Mouse (Mus musculus): ENCODE data around the gene Frmd4a. TPM values are rescaled to one million over a fixed set of nuclear protein-coding genes. Genes with fewer than 3 reads are reported as not detected.

Frmd4a gene
- total and polyA plus RNA-seq, 2 experiments from 2014 or later: 11.9 to 44.1 TPM

GRCm38 (mm10) chr2:4619893-4620593 is 602.5 kb downstream of the Frmd4a start:
- H3K27ac ChIP-seq (ENCODE audit: low read depth): peak overlapping the region; percentile 27
- WGBS: 52% methylated on average over 6 of the region's 6 CpGs
- DNase-seq (ENCODE audit: low spot score) (no peak), ATAC-seq (ENCODE audit: insufficient read depth, low read depth) (no peak)
- TF ChIP-seq CTCF (IDR thresholded peaks at IDR 0.05; ENCODE audit: low read depth) (no peak), EP300 (IDR thresholded peaks at IDR 0.05; ENCODE audit: low read depth) (no peak)
- no peaks in the 10 kb centered on the region for H3K4me1 ChIP-seq (ENCODE audit: control insufficient read depth, insufficient read depth)
- no peak overlapping the region for H3K4me3 ChIP-seq (ENCODE audit: low read depth, low read length)
- H3K4me2 ChIP-seq (ENCODE audit: low read depth, low read length): no peak overlapping the region
- no peaks in the 10 kb centered on the region for H3K27me3 ChIP-seq (ENCODE audit: control insufficient read depth, insufficient read depth, low read length)
- no peak overlapping the region for H3K9ac ChIP-seq (replicated peaks; ENCODE audit: low read depth, low read length)
- peaks cover 27% of the 10 kb centered on the region for H3K36me3 ChIP-seq (replicated peaks; ENCODE audit: control insufficient read depth, insufficient read depth, low read length)
- H3K9me3 ChIP-seq (replicated peaks; ENCODE audit: control insufficient read depth, low read length): no peaks in the 10 kb centered on the region

- Histone ChIP-seq H3K9ac (replicated peaks; ENCODE audit: low read depth, low read length) (no peak overlapping the region), H3K4me1 (ENCODE audit: control insufficient read depth, insufficient read depth) (no peaks in the 10 kb centered on the region), H3K27ac (ENCODE audit: low read depth) (peak overlapping the region; percentile 63), H3K27me3 (ENCODE audit: control insufficient read depth, insufficient read depth, low read length) (no peaks in the 10 kb centered on the region), H3K9me3 (replicated peaks; ENCODE audit: control insufficient read depth, low read length) (no peaks in the 10 kb centered on the region), H3K4me2 (ENCODE audit: low read depth, low read length) (no peak overlapping the region), H3K36me3 (replicated peaks; ENCODE audit: control insufficient read depth, insufficient read depth, low read length) (peaks cover 27% of the 10 kb centered on the region), H3K4me3 (ENCODE audit: low read depth, low read length) (no peak overlapping the region)
- ATAC-seq (ENCODE audit: insufficient read depth, low read depth) (peak; percentile 76), DNase-seq (ENCODE audit: low spot score) (peak; percentile 49)
- WGBS: 68% methylated on average over 12 of the region's 12 CpGs
- no peak for TF ChIP-seq CTCF (IDR thresholded peaks at IDR 0.05; ENCODE audit: low read depth)
- TF ChIP-seq EP300 (IDR thresholded peaks at IDR 0.05; ENCODE audit: low read depth): no peak
Measured at GRCm38 (mm10) chr2:4620640-4621401, 603.3 kb downstream of the Frmd4a start.

- ATAC-seq (ENCODE audit: insufficient read depth, low read depth) (no peak), DNase-seq (ENCODE audit: low spot score) (no peak)
- no peaks in the 10 kb centered on the region for H3K4me1 ChIP-seq (ENCODE audit: control insufficient read depth, insufficient read depth)
- peaks cover 27% of the 10 kb centered on the region for H3K36me3 ChIP-seq (replicated peaks; ENCODE audit: control insufficient read depth, insufficient read depth, low read length)
- H3K4me3 ChIP-seq (ENCODE audit: low read depth, low read length): no peak overlapping the region
- no peaks in the 10 kb centered on the region for H3K9me3 ChIP-seq (replicated peaks; ENCODE audit: control insufficient read depth, low read length)
- WGBS: 68% methylated on average over 3 of the region's 3 CpGs
- no peaks in the 10 kb centered on the region for H3K27me3 ChIP-seq (ENCODE audit: control insufficient read depth, insufficient read depth, low read length)
- peak overlapping the region; percentile 63 for H3K27ac ChIP-seq (ENCODE audit: low read depth)
- H3K4me2 ChIP-seq (ENCODE audit: low read depth, low read length): no peak overlapping the region
- no peak overlapping the region for H3K9ac ChIP-seq (replicated peaks; ENCODE audit: low read depth, low read length)
- no peak for TF ChIP-seq EP300 (IDR thresholded peaks at IDR 0.05; ENCODE audit: low read depth)
- no peak for TF ChIP-seq CTCF (IDR thresholded peaks at IDR 0.05; ENCODE audit: low read depth)
Measured at GRCm38 (mm10) chr2:4621471-4621985, 604.0 kb downstream of the Frmd4a start.

- H3K4me2 ChIP-seq (ENCODE audit: low read depth, low read length): no peak overlapping the region
- 91% methylated on average over 3 of the region's 3 CpGs for WGBS
- TF ChIP-seq CTCF (IDR thresholded peaks at IDR 0.05; ENCODE audit: low read depth) (no peak), EP300 (IDR thresholded peaks at IDR 0.05; ENCODE audit: low read depth) (no peak)
- H3K4me3 ChIP-seq (ENCODE audit: low read depth, low read length): no peak overlapping the region
- H3K36me3 ChIP-seq (replicated peaks; ENCODE audit: control insufficient read depth, insufficient read depth, low read length): peaks cover 48% of the 10 kb centered on the region
- no peaks in the 10 kb centered on the region for H3K27me3 ChIP-seq (ENCODE audit: control insufficient read depth, insufficient read depth, low read length)
- H3K4me1 ChIP-seq (ENCODE audit: control insufficient read depth, insufficient read depth): no peaks in the 10 kb centered on the region
- H3K27ac ChIP-seq (ENCODE audit: low read depth): no peak overlapping the region
- no peak for ATAC-seq (ENCODE audit: insufficient read depth, low read depth)
- no peaks in the 10 kb centered on the region for H3K9me3 ChIP-seq (replicated peaks; ENCODE audit: control insufficient read depth, low read length)
- no peak for DNase-seq (ENCODE audit: low spot score)
- no peak overlapping the region for H3K9ac ChIP-seq (replicated peaks; ENCODE audit: low read depth, low read length)
Measured at GRCm38 (mm10) chr2:4626911-4627310, 609.4 kb downstream of the Frmd4a start.

- TF ChIP-seq CTCF (IDR thresholded peaks at IDR 0.05; ENCODE audit: low read depth) (no peak), EP300 (IDR thresholded peaks at IDR 0.05; ENCODE audit: low read depth) (no peak)
- ATAC-seq (ENCODE audit: insufficient read depth, low read depth) (no peak), DNase-seq (ENCODE audit: low spot score) (no peak)
- 89% methylated on average over 2 of the region's 2 CpGs for WGBS
- Histone ChIP-seq H3K36me3 (replicated peaks; ENCODE audit: control insufficient read depth, insufficient read depth, low read length) (peaks cover 48% of the 10 kb centered on the region), H3K9me3 (replicated peaks; ENCODE audit: control insufficient read depth, low read length) (no peaks in the 10 kb centered on the region), H3K27ac (ENCODE audit: low read depth) (no peak overlapping the region), H3K4me3 (ENCODE audit: low read depth, low read length) (no peak overlapping the region), H3K4me2 (ENCODE audit: low read depth, low read length) (no peak overlapping the region), H3K9ac (replicated peaks; ENCODE audit: low read depth, low read length) (no peak overlapping the region), H3K4me1 (ENCODE audit: control insufficient read depth, insufficient read depth) (no peaks in the 10 kb centered on the region), H3K27me3 (ENCODE audit: control insufficient read depth, insufficient read depth, low read length) (no peaks in the 10 kb centered on the region)
Measured at GRCm38 (mm10) chr2:4628920-4629319, 611.4 kb downstream of the Frmd4a start.

Measured in heart, postnatal 0 days (tissue).